Mouse (Mus musculus): ENCODE measurements at regions not wholly inside any gene's neighbourhood (a gene's known extent, or its start where the extent isn't known, plus 50 kb on each side); places are given as distances from the start of the nearest gene placed in this dataset.

GRCm38 (mm10) chr7:89088141-89088540 lies 315.9 kb downstream of the Tmem135 start:
- no peak for DNase-seq (ENCODE audit: low spot score)

GRCm38 (mm10) chr7:89086348-89086747 lies 317.7 kb downstream of the Tmem135 start:
- DNase-seq (ENCODE audit: low spot score), result peak; percentile 53

GRCm38 (mm10) chr7:89073939-89074690 lies 329.9 kb downstream of the Tmem135 start:
- no peak for DNase-seq (ENCODE audit: low spot score)

GRCm38 (mm10) chr7:89070030-89070429 lies 334.0 kb downstream of the Tmem135 start:
- no peak for DNase-seq (ENCODE audit: low spot score)

GRCm38 (mm10) chr7:89064462-89064861 lies 339.6 kb downstream of the Tmem135 start:
- DNase-seq (ENCODE audit: low spot score), result no peak

- no peak for DNase-seq (ENCODE audit: low spot score)
These were observed 340.4 kb downstream of the Tmem135 start for GRCm38 (mm10) chr7:89063630-89064029.

GRCm38 (mm10) chr7:89054494-89054893 lies 349.5 kb downstream of the Tmem135 start:
- no peak for DNase-seq (ENCODE audit: low spot score)

- DNase-seq (ENCODE audit: low spot score), result no peak
These were observed 352.8 kb downstream of the Tmem135 start for GRCm38 (mm10) chr7:89051240-89051639.

GRCm38 (mm10) chr7:89046405-89047217 lies 357.4 kb downstream of the Tmem135 start:
- no peak for DNase-seq (ENCODE audit: low spot score)

GRCm38 (mm10) chr7:89042977-89043376 lies 361.0 kb downstream of the Tmem135 start:
- DNase-seq (ENCODE audit: low spot score), result peak; percentile 2

GRCm38 (mm10) chr7:89041287-89041686 lies 362.7 kb downstream of the Tmem135 start:
- DNase-seq (ENCODE audit: low spot score), result no peak

GRCm38 (mm10) chr7:89040139-89040538 lies 363.9 kb downstream of the Tmem135 start:
- no peak for DNase-seq (ENCODE audit: low spot score)

GRCm38 (mm10) chr7:89035138-89035996 lies 368.7 kb downstream of the Tmem135 start:
- DNase-seq (ENCODE audit: low spot score), result no peak

GRCm38 (mm10) chr7:89023230-89024030 lies 380.6 kb downstream of the Tmem135 start:
- no peak for DNase-seq (ENCODE audit: low spot score)

GRCm38 (mm10) chr7:88998815-88999392 lies 405.1 kb downstream of the Tmem135 start:
- no peak for DNase-seq (ENCODE audit: low spot score)

GRCm38 (mm10) chr7:88997815-88998477 lies 406.1 kb downstream of the Tmem135 start:
- no peak for DNase-seq (ENCODE audit: low spot score)

GRCm38 (mm10) chr7:88974436-88974835 lies 429.6 kb downstream of the Tmem135 start:
- DNase-seq (ENCODE audit: low spot score), result no peak

- DNase-seq (ENCODE audit: low spot score), result no peak
These were observed 443.2 kb downstream of the Tmem135 start for GRCm38 (mm10) chr7:88960841-88961240.

- DNase-seq (ENCODE audit: low spot score), result no peak
These were observed 443.8 kb downstream of the Tmem135 start for GRCm38 (mm10) chr7:88960190-88960589.

- no peak for DNase-seq (ENCODE audit: low spot score)
These were observed 444.5 kb downstream of the Tmem135 start for GRCm38 (mm10) chr7:88959332-88960124.

Measured in lung, postnatal 25 days (tissue).